Mouse (Mus musculus) myocyte (in vitro differentiated cells): ENCODE results near the gene Fscn1.

ENCODE experiments used
- CEBPB ChIP-seq: IDR thresholded peaks from 2 replicates; pipeline ENCODE4 v1.6.1; 2011; ENCODE audit warnings: mild to moderate bottlenecking, moderate library complexity; ENCODE audit not compliant: poor library complexity, insufficient read depth, severe bottlenecking
- E2F4 ChIP-seq: IDR thresholded peaks from one replicate; pipeline ENCODE4 v1.6.1; 2011; ENCODE audit warnings: mild to moderate bottlenecking, control low read depth, moderate library complexity; ENCODE audit not compliant: insufficient read depth
- MYOG ChIP-seq, 3 experiments: IDR thresholded peaks; one replicate each; pipeline ENCODE4 v1.6.1; 2011; ENCODE audit warnings: control low read depth in 2 of 3, low read depth in 2 of 3, mild to moderate bottlenecking in 2 of 3; ENCODE audit not compliant: insufficient read length in 2 of 3, control insufficient read depth in 1 of 3, insufficient read depth in 1 of 3
- POLR2A ChIP-seq: IDR thresholded peaks from one replicate; pipeline ENCODE4 v1.6.1; 2011; ENCODE audit warnings: low read depth, mild to moderate bottlenecking, control low read depth, moderate library complexity; ENCODE audit not compliant: insufficient read length
- POLR2AphosphoS2 ChIP-seq: IDR thresholded peaks from one replicate; pipeline ENCODE4 v1.6.1; 2011; ENCODE audit warnings: low read depth, control low read depth; ENCODE audit not compliant: insufficient read length
- SRF ChIP-seq: IDR thresholded peaks from one replicate; pipeline ENCODE4 v1.6.1; 2011; ENCODE audit warnings: low read depth; ENCODE audit not compliant: control insufficient read depth, insufficient read length
- TCF12 ChIP-seq: IDR thresholded peaks from one replicate; pipeline ENCODE4 v1.6.1; 2011; ENCODE audit warnings: mild to moderate bottlenecking, control low read depth; ENCODE audit not compliant: poor library complexity, insufficient read depth, severe bottlenecking
- TCF3 ChIP-seq: IDR thresholded peaks from one replicate; pipeline ENCODE4 v1.6.1; 2011; ENCODE audit warnings: low read depth, control low read depth; ENCODE audit not compliant: insufficient read length
- USF1 ChIP-seq: IDR thresholded peaks from one replicate; pipeline ENCODE4 v1.6.1; 2011; ENCODE audit warnings: low read depth, mild to moderate bottlenecking, control low read depth, moderate library complexity

- no peak for TF ChIP-seq TCF12
- TF ChIP-seq E2F4, result no peak
- TF ChIP-seq POLR2A, result no peak
- no peak for TF ChIP-seq CEBPB
- no peak for TF ChIP-seq POLR2AphosphoS2
- TF ChIP-seq MYOG (IDR thresholded peaks at IDR 0.05; ENCODE audit: control insufficient read depth in 1 of 3, insufficient read depth in 1 of 3, insufficient read length in 2 of 3, low read depth in 2 of 3), result no peak
- TF ChIP-seq SRF, result no peak
- TF ChIP-seq USF1, result no peak
- TF ChIP-seq TCF3, result no peak
These were observed 15.0 kb upstream of the Fscn1 start for GRCm38 (mm10) chr5:142944979-142945682.
